In genomic region chr7:65803422-65804303, GRCm38 (mm10) we compare ENCODE assay signal across 10 mouse cellular contexts. TPM values are rescaled to one million over a fixed set of nuclear protein-coding genes. Genes with fewer than 3 reads are reported as not detected.
DNase-seq lines count a peak whose midpoint lies in the region; ATAC-seq lines count a peak whose summit lies in the region.
"Had no signal": no experiment of that assay in that cellular context is flagged by ENCODE, and none has a peak within 500 bp of the region (broad histone marks: within the 10 kb centered on the region; RNA-seq: fewer than 3 reads in every experiment).

No protein-coding gene starts in this region.

- H3K4me3 ChIP-seq in heart, embryonic 15.5 days = no peak overlapping the region
- no peak overlapping the region for H3K4me3 ChIP-seq in limb, embryonic 10.5 days
- H3K4me3 ChIP-seq in forebrain, embryonic 14.5 days (ENCODE audit: low read depth, low read length) = no peak overlapping the region
- H3K4me3 ChIP-seq: heart, embryonic 13.5 days; neural tube, embryonic 12.5 days had no signal

- no peak overlapping the region for H3K9ac ChIP-seq in heart, embryonic 15.5 days
- H3K9ac ChIP-seq in forebrain, embryonic 14.5 days (ENCODE audit: low read length) = no peak overlapping the region
- H3K9ac ChIP-seq: heart, embryonic 13.5 days; neural tube, embryonic 12.5 days had no signal

- ATAC-seq in heart, embryonic 15.5 days (replicated peaks; ENCODE audit: insufficient number of reproducible peaks, insufficient read depth, low FRiP score, low read depth) = 0 out of 2 replicates have a peak, but pooled peaks have one; percentile 41
- no peak for ATAC-seq in forebrain, embryonic 14.5 days

- 58% methylated on average over 11 of the region's 11 CpGs for WGBS in heart, embryonic 15.5 days
- WGBS in limb, embryonic 10.5 days = 68% methylated on average over 11 of the region's 11 CpGs
- 68% methylated on average over 11 of the region's 11 CpGs for WGBS in forebrain, embryonic 14.5 days

- no peaks in the 10 kb centered on the region for H3K9me3 ChIP-seq in heart, embryonic 15.5 days (replicated peaks)
- H3K9me3 ChIP-seq in limb, embryonic 10.5 days (replicated peaks) = no peaks in the 10 kb centered on the region
- no peaks in the 10 kb centered on the region for H3K9me3 ChIP-seq in forebrain, embryonic 14.5 days (replicated peaks; ENCODE audit: control insufficient read depth, low read length)
- H3K9me3 ChIP-seq: heart, embryonic 13.5 days; neural tube, embryonic 12.5 days had no signal

- no peak overlapping the region for H3K27ac ChIP-seq in heart, embryonic 15.5 days
- peak overlapping the region; percentile 48 for H3K27ac ChIP-seq in limb, embryonic 10.5 days
- no peak overlapping the region for H3K27ac ChIP-seq in forebrain, embryonic 14.5 days (ENCODE audit: low read depth, low read length)
- H3K27ac ChIP-seq: heart, embryonic 13.5 days; neural tube, embryonic 12.5 days had no signal

- DNase-seq in adrenal gland, adult 2 months = peak; percentile 11
- no peak for DNase-seq in adrenal gland, adult (ENCODE audit: inconsistent age in 2 of 2, low spot score in 1 of 2)
- no peak for DNase-seq in limb, embryonic 10.5 days (ENCODE audit: low spot score)
- peak; percentile 37 to 73 for DNase-seq in lung, postnatal 4 days
- DNase-seq in forebrain, embryonic 14.5 days (ENCODE audit: low spot score) = no peak
- DNase-seq in urinary bladder, adult 18-20 months (ENCODE audit: low spot score in 2 of 2) = no peak
- no peak for DNase-seq in thymus, adult 18-20 months

- no peaks in the 10 kb centered on the region for H3K27me3 ChIP-seq in heart, embryonic 15.5 days
- no peaks in the 10 kb centered on the region for H3K27me3 ChIP-seq in limb, embryonic 10.5 days (ENCODE audit: low read depth, poor library complexity, severe bottlenecking)
- no peaks in the 10 kb centered on the region for H3K27me3 ChIP-seq in forebrain, embryonic 14.5 days (replicated peaks; ENCODE audit: control insufficient read depth, insufficient read depth, low read length)
- H3K27me3 ChIP-seq: heart, embryonic 13.5 days; neural tube, embryonic 12.5 days had no signal

- H3K4me2 ChIP-seq in heart, embryonic 15.5 days = no peak overlapping the region
- H3K4me2 ChIP-seq in forebrain, embryonic 14.5 days (ENCODE audit: low read length) = no peak overlapping the region
- H3K4me2 ChIP-seq: heart, embryonic 13.5 days; neural tube, embryonic 12.5 days had no signal

- no peaks in the 10 kb centered on the region for H3K36me3 ChIP-seq in heart, embryonic 15.5 days
- no peaks in the 10 kb centered on the region for H3K36me3 ChIP-seq in limb, embryonic 10.5 days
- no peaks in the 10 kb centered on the region for H3K36me3 ChIP-seq in forebrain, embryonic 14.5 days (ENCODE audit: control insufficient read depth, insufficient read depth, low read length)
- H3K36me3 ChIP-seq: heart, embryonic 13.5 days; neural tube, embryonic 12.5 days had no signal

- H3K4me1 ChIP-seq in heart, embryonic 15.5 days (replicated peaks) = no peaks in the 10 kb centered on the region; the same call in 1 of the 2 replicates
- peaks cover 19% of the 10 kb centered on the region for H3K4me1 ChIP-seq in limb, embryonic 10.5 days
- no peaks in the 10 kb centered on the region for H3K4me1 ChIP-seq in forebrain, embryonic 14.5 days (ENCODE audit: control insufficient read depth, insufficient read depth, low read length)

RNA-seq across cellular contexts. Expression of gene Pcsk6, which starts 57.9 kb away (rescaled TPM):
- total RNA-seq in adrenal gland, adult 2 months (2021) = 10 to 100 TPM; 23.0 to 34.8 TPM
- 7.0 and 9.8 TPM in 2 replicates for polyA plus RNA-seq in adrenal gland, adult 2 months (2012; rRNA removed)
- polyA plus RNA-seq in heart, embryonic 15.5 days (2015; fragmentation: Nextera tagmentation; extraction: Ambion mirVana) = 1.8 and 2.7 TPM in 2 replicates
- polyA plus RNA-seq in limb, embryonic 10.5 days (2016; fragmentation: Nextera tagmentation; extraction: Ambion mirVana) = 1.1 and 1.8 TPM in 2 replicates
- 0.96 and 1.4 TPM in 2 replicates for polyA plus RNA-seq in forebrain, embryonic 14.5 days (2014; fragmentation: Nextera tagmentation; extraction: Ambion mirVana)

Comparison
In these comparisons a context has a peak if more than half of its experiments do, and no peak if none do; other contexts are left out.
1. DNase-seq: peak in adrenal gland, adult 2 months (single experiment) and lung, postnatal 4 days (2 of 2); none in adrenal gland, adult (0 of 2), limb, embryonic 10.5 days (single experiment), forebrain, embryonic 14.5 days (single experiment), urinary bladder, adult 18-20 months (0 of 2) and thymus, adult 18-20 months (0 of 2).